Mouse (Mus musculus) intestine, embryonic 16.5 days (tissue): Measurements from ENCODE around the gene Gm16253. TPM values are rescaled to one million over a fixed set of nuclear protein-coding genes. Genes with fewer than 3 reads are reported as not detected.

ENCODE experiments used
- ATAC-seq: fragments of 200-750 bp; cut with Nextera tagmentation; 2 replicates; pipeline ENCODE4 v1.8.0; 2017; ENCODE audit warnings: moderate TSS enrichment, moderate library complexity
- H3K27ac ChIP-seq: fragments of 300-500 bp; sonication (generic); 2 replicates; pipeline ENCODE4 v1.5.1; 2014; ENCODE audit warnings: mild to moderate bottlenecking, low read length
- H3K27me3 ChIP-seq: fragments of 300-500 bp; sonication (generic); replicated peaks from 2 replicates; pipeline ENCODE4 v1.6.1; 2014; ENCODE audit warnings: low read length, control low read depth, mixed read lengths; ENCODE audit not compliant: control insufficient read depth, insufficient read depth
- H3K36me3 ChIP-seq: fragments of 300-500 bp; sonication (generic); 2 replicates; pipeline ENCODE4 v1.6.1; 2014; ENCODE audit warnings: low read length, control low read depth; ENCODE audit not compliant: control insufficient read depth, insufficient read depth
- H3K4me1 ChIP-seq: fragments of 300-500 bp; sonication (generic); 2 replicates; pipeline ENCODE4 v1.6.1; 2014; ENCODE audit warnings: low read length, control low read depth, mixed read lengths; ENCODE audit not compliant: control insufficient read depth, insufficient read depth
- H3K4me2 ChIP-seq: fragments of 300-500 bp; sonication (generic); 2 replicates; pipeline ENCODE4 v1.6.1; 2014; ENCODE audit warnings: low read depth, low read length, control low read depth
- H3K4me3 ChIP-seq: fragments of 300-500 bp; sonication (generic); 2 replicates; pipeline ENCODE4 v1.5.1; 2014; ENCODE audit warnings: mild to moderate bottlenecking, low read length
- H3K9ac ChIP-seq: fragments of 300-500 bp; sonication (generic); 2 replicates; pipeline ENCODE4 v1.6.1; 2014; ENCODE audit warnings: low read depth, low read length
- H3K9me3 ChIP-seq: fragments of 300-500 bp; sonication (generic); 2 replicates; pipeline ENCODE4 v1.6.1; 2016; ENCODE audit warnings: low read length, control low read depth; ENCODE audit not compliant: control insufficient read depth
- WGBS: fragments of 180-500 bp; shearing (Covaris S2); extraction: QIAGEN DNeasy Blood & Tissue Kit; methylation state at CpG from one replicate; pipeline ENCODE4 v1.1.7; 2014; 5-methylcytosine and 5-hydroxymethylcytosine counted together
- polyA plus RNA-seq: library from polyadenylated mRNA; unstranded; fragments of >200 nt; fragmentation: Nextera tagmentation; extraction: Ambion mirVana; gene quantifications from 2 replicates; pipeline ENCODE4 v1.2.1, GENCODE M21; 2015

Gene Gm16253
- polyA plus RNA-seq, 1 experiment from 2014 or later = 0.97 TPM

GRCm38 (mm10) chr3:96593790-96594560 lies 17.2 kb downstream of the Gm16253 start, which contains the start of gene Polr3gl:
Gene Polr3gl, minus strand, starts transcription at chr3:96594181.
- Histone ChIP-seq H3K9me3 (no peaks in the 10 kb centered on the region), H3K9ac (peak within 1 kb of the TSS; percentile 80), H3K4me1 (peaks cover 24% of the 10 kb centered on the region), H3K4me3 (peak within 1 kb of the TSS; percentile 72), H3K27ac (peak within 1 kb of the TSS; percentile 87), H3K4me2 (peak within 1 kb of the TSS; percentile 76), H3K36me3 (no peaks in the 10 kb centered on the region), H3K27me3 (peaks cover 15% of the 10 kb centered on the region)
- ATAC-seq = peak; percentile 93
- WGBS = under 1% methylated on average over 36 of the region's 38 CpGs

- Histone ChIP-seq H3K36me3 (no peaks in the 10 kb centered on the region), H3K4me1 (peaks cover 24% of the 10 kb centered on the region), H3K9ac (no peak overlapping the region), H3K27me3 (peaks cover 20% of the 10 kb centered on the region), H3K27ac (no peak overlapping the region), H3K4me2 (no peak overlapping the region), H3K4me3 (no peak overlapping the region), H3K9me3 (no peaks in the 10 kb centered on the region)
- ATAC-seq = no peak
- 73% methylated on average over 5 of the region's 5 CpGs for WGBS
These were observed 18.1 kb downstream of the Gm16253 start for GRCm38 (mm10) chr3:96594851-96595250.

GRCm38 (mm10) chr3:96595661-96596060 lies 18.9 kb downstream of the Gm16253 start:
- Histone ChIP-seq H3K9me3 (no peaks in the 10 kb centered on the region), H3K9ac (no peak overlapping the region), H3K4me2 (peak overlapping the region; percentile 90; the same call in 1 of the 2 replicates), H3K4me3 (peak overlapping the region; percentile 56; the same call in 1 of the 2 replicates), H3K36me3 (no peaks in the 10 kb centered on the region), H3K27ac (peak overlapping the region; percentile 37; the same call in 1 of the 2 replicates), H3K27me3 (peaks cover 20% of the 10 kb centered on the region), H3K4me1 (peaks cover 27% of the 10 kb centered on the region)
- 26% methylated on average over 6 of the region's 6 CpGs for WGBS
- no peak for ATAC-seq

GRCm38 (mm10) chr3:96596228-96596707 lies 19.5 kb downstream of the Gm16253 start, which contains the start of gene Ankrd34a:
Gene Ankrd34a, plus strand, starts transcription at chr3:96596636.
- peaks cover 20% of the 10 kb centered on the region for H3K27me3 ChIP-seq
- H3K27ac ChIP-seq = peak within 1 kb of the TSS; percentile 66
- peak within 1 kb of the TSS; percentile 90 for H3K4me2 ChIP-seq
- peak within 1 kb of the TSS; percentile 72 for H3K9ac ChIP-seq
- ATAC-seq = no peak
- 2% methylated on average over 11 of the region's 23 CpGs for WGBS
- no peaks in the 10 kb centered on the region for H3K9me3 ChIP-seq
- H3K4me3 ChIP-seq = peak within 1 kb of the TSS; percentile 56
- peaks cover 27% of the 10 kb centered on the region for H3K4me1 ChIP-seq
- no peaks in the 10 kb centered on the region for H3K36me3 ChIP-seq

- WGBS = under 1% methylated on average over 12 of the region's 12 CpGs
- no peak for ATAC-seq
- H3K36me3 ChIP-seq = no peaks in the 10 kb centered on the region
- peaks cover 27% of the 10 kb centered on the region for H3K4me1 ChIP-seq
- H3K4me3 ChIP-seq = peak overlapping the region; percentile 56
- no peaks in the 10 kb centered on the region for H3K9me3 ChIP-seq
- H3K27ac ChIP-seq = no peak overlapping the region
- peaks cover 20% of the 10 kb centered on the region for H3K27me3 ChIP-seq
- peak overlapping the region; percentile 90 for H3K4me2 ChIP-seq
- peak overlapping the region; percentile 72 for H3K9ac ChIP-seq
These were observed 20.1 kb downstream of the Gm16253 start for GRCm38 (mm10) chr3:96596855-96597254.

- H3K9ac ChIP-seq = peak overlapping the region; percentile 72
- peak overlapping the region; percentile 90 for H3K4me2 ChIP-seq
- H3K4me3 ChIP-seq = peak overlapping the region; percentile 56
- no peaks in the 10 kb centered on the region for H3K9me3 ChIP-seq
- peaks cover 27% of the 10 kb centered on the region for H3K4me1 ChIP-seq
- peak overlapping the region; percentile 66 for H3K27ac ChIP-seq
- no peak for ATAC-seq
- no peaks in the 10 kb centered on the region for H3K36me3 ChIP-seq
- WGBS = under 1% methylated on average over 40 of the region's 40 CpGs
- peaks cover 20% of the 10 kb centered on the region for H3K27me3 ChIP-seq
These were observed 20.7 kb downstream of the Gm16253 start for GRCm38 (mm10) chr3:96597435-96597891.

GRCm38 (mm10) chr3:96598156-96599068 lies 21.6 kb downstream of the Gm16253 start:
- no peaks in the 10 kb centered on the region for H3K36me3 ChIP-seq
- H3K9me3 ChIP-seq = no peaks in the 10 kb centered on the region
- H3K27me3 ChIP-seq = peaks cover 20% of the 10 kb centered on the region
- peak overlapping the region; percentile 90 for H3K4me2 ChIP-seq
- WGBS = 2% methylated on average over 51 of the region's 54 CpGs
- H3K27ac ChIP-seq = peak overlapping the region; percentile 66
- peak overlapping the region; percentile 56 for H3K4me3 ChIP-seq
- no peak for ATAC-seq
- peak overlapping the region; percentile 72 for H3K9ac ChIP-seq
- H3K4me1 ChIP-seq = peaks cover 24% of the 10 kb centered on the region

- WGBS = 53% methylated on average over 8 of the region's 8 CpGs
- Histone ChIP-seq H3K9me3 (no peaks in the 10 kb centered on the region), H3K4me2 (peak overlapping the region; percentile 90; the same call in 1 of the 2 replicates), H3K9ac (peak overlapping the region; percentile 72), H3K36me3 (no peaks in the 10 kb centered on the region), H3K4me3 (no peak overlapping the region), H3K27ac (no peak overlapping the region), H3K4me1 (peaks cover 28% of the 10 kb centered on the region), H3K27me3 (peaks cover 20% of the 10 kb centered on the region)
- ATAC-seq = no peak
These were observed 22.2 kb downstream of the Gm16253 start for GRCm38 (mm10) chr3:96599069-96599393.

- Histone ChIP-seq H3K27ac (no peak overlapping the region), H3K27me3 (peaks cover 20% of the 10 kb centered on the region), H3K9ac (no peak overlapping the region), H3K9me3 (no peaks in the 10 kb centered on the region), H3K36me3 (no peaks in the 10 kb centered on the region), H3K4me3 (no peak overlapping the region), H3K4me2 (no peak overlapping the region), H3K4me1 (peaks cover 29% of the 10 kb centered on the region)
- ATAC-seq = no peak
- 82% methylated on average over 3 of the region's 3 CpGs for WGBS
These were observed 22.6 kb downstream of the Gm16253 start for GRCm38 (mm10) chr3:96599411-96599810.
